Mouse (Mus musculus) spleen, embryonic (tissue): ENCODE results near the gene 2810459M11Rik.

Experiments
- CTCF ChIA-PET: fragments of 350-600 bp; sonication (Branson Sonifier 250); formaldehyde crosslinking; loops from one replicate; lab custom pipeline; 2022; lab: Charles Lee

2810459M11Rik gene

DNA sequence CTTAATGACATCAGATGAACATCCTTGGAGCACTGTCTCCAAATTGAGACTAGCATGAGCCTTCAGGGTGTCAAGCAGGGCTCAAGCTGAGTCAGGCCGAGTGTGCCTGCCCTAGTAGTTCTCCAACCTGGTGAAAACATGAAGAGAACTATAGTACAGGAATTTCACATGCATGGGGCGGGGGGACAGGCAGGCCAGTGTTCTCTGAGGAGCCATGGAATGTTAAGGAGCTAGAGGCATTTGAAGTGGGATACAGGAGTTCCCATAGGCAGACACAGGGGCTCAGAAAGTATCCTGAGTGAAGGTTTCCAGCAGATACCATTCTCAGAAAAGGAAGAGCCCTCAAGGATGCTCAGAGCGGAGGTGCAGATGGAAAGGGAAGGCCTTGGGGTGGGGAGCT lies 3.1 kb downstream of the 2810459M11Rik start:
- CTCF ChIA-PET = no interaction called here

- CTCF ChIA-PET = no interaction called here
Measured at GRCm38 (mm10) chr1:86053198-86053921, 7.7 kb downstream of the 2810459M11Rik start.

GRCm38 (mm10) chr1:86054943-86055342 lies 9.3 kb downstream of the 2810459M11Rik start:
- CTCF ChIA-PET = no interaction called here

- CTCF ChIA-PET = no interaction called here
Measured at GRCm38 (mm10) chr1:86056284-86056683, 10.6 kb downstream of the 2810459M11Rik start.

DNA sequence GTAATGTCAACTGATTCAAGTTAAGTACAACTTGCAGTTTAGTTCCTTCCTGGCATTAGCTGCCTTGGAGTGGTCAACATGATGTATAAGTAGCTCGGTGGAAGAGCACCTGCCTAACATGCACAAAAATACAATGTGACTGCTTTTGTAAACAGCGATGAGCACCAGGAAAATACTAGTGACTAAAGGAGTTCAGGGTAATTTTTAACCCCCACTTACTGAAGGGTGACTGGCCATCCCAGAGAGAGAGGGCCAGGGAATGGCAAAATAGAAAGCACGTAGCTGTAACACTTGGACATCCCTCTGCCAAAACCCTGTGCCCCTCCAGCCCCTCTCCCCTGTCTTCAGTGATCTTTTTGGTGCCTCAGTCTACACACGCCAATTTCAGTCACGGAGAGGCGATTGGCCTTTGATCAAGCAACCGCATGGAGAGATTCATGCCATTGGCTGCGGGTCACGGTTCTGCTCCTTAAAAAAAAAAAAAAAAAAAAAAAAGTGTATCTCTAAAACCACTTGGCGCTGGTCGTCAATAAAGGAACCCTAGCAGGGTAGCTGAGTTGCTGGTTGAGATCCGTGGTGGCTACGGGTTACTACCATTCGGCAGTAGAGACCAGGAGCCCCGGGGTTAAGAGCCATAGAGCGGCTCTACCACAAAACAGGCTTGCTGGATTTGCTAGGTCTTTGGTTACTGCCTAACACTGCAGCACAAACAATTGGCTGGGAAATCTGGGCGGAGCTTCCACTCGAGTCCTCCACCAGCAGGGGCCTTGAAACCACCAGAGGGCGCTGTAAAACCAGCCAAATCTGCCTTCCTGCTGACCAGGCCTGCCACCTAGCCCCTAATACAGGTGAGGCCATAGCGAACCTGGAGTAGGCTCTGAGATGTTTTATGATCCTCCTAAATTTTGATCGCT lies 13.4 kb downstream of the 2810459M11Rik start:
- CTCF ChIA-PET = interaction anchor here (0.5 kb wide), 1 partner anchor 134 kb away, joined by 4 read pairs; no protein-coding TSS in a partner anchor

- CTCF ChIA-PET = no interaction called here
Measured at GRCm38 (mm10) chr1:86062523-86062922, 16.9 kb downstream of the 2810459M11Rik start.

DNA sequence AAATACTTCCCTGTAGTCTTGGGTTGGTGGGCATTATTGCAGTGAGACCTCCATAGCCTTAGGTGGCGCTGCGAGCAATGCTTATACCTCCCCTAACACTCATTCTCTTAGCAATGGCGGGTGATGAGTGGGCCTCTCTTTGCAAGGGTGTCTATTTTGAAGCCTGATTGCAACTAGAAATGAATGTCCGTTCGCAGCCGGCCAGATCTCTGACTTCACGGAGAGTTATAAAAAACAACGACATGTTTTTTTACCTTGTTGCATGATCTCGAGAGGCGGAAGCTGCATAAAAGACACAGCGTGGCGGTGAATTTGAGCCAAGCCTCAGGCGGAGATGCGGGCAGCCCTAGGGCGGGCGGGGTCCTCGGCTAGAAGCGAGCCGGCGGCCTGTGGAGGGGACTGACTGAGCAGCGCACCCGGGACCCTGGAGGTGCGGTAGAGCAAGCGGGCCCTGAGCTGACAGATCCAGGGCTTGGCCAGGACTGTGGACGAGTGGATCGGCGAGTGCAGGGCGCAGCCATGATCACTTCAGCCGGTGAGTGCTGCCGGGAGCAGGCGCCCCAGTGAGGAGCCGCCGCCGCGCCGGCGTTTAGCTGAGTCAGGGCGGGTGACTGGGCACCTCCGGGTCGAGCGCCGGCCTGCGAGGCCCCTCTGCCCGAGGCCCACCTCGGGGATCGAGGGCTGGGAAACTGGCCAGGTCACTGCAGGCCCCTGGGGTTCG lies 18.8 kb downstream of the 2810459M11Rik start, which contains the start of gene Psmd1:
Gene Psmd1, plus strand, starts transcription at position 117 of the 721 bp plus-strand sequence.
- CTCF ChIA-PET = interaction anchor here (0.7 kb wide), 1 partner anchor 330 kb away, joined by 4 read pairs; no protein-coding TSS in a partner anchor

DNA sequence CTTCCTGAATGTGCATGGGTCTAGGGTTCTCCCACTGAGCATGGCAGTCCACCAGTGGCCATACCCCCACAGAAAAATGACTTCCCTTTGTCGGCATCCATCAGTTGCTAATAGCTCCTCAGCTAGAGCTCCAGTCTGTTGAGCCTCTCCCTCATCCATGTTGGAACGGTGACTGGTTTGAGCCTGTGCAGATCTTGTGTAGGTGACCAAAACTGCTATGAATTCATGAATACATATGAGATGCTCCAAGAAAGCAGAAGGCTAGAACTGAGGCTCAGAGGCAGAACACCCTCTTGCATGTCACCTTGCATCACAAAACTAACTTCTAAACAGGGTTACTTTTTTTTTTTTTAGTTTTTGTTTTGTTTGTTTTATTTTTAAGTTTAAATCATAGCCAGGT lies 30.9 kb downstream of the 2810459M11Rik start:
- CTCF ChIA-PET = no interaction called here

DNA sequence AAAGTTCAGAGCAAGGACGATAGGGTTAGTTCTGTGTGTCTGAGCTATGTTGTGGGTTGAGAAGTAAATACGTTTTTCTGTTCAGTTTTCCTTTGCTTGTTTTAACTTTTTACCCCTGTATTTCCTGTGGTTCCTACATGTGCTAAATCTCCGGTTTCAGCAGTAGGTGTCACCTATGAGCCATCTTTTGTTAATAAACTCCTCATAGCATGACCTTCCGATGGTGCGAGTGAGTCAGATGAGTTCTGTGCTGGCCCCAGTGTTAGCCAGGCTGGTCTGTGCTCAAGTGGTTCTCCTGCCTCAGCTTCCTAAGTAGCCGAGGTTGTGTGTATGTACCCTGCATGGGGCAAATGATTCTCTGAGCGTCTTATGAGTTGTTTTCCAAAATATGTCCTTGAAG lies 48.8 kb downstream of the 2810459M11Rik start:
- CTCF ChIA-PET = no interaction called here

DNA sequence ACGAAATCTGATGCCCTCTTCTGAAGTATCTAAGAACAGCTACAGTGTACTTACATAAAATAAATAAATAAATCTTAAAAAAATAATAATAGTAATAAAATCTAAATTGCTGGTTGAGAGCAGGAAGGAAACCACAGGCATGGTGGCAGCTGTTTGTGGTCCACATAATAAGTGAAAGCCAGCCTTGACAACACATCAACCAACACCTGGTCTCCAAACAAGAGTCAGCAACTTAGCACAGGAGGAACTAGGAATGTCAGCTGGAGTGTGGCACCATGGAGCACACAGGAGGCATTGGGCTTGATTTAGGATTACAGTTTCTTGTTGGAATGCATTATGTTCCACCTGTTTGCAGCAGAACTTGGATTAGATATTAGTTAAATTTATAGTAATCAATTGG lies 59.4 kb downstream of the 2810459M11Rik start:
- CTCF ChIA-PET = no interaction called here
